Mouse (Mus musculus) testis, postnatal 14 days (tissue): ENCODE measurements around the gene Usp21.
A peak's percentile ranks its signal among the peaks of the same experiment; 100 is the strongest.
"Not testable (repeated sequence)": the region's sequence is repeated elsewhere in the genome, so short reads cannot be mapped to it uniquely, and the experiment has no call there.

Source experiments
- DNase-seq: peaks from one replicate; pipeline ENCODE4 v3.0.0; 2021; ENCODE audit warnings: low spot score

Usp21 gene

DNA sequence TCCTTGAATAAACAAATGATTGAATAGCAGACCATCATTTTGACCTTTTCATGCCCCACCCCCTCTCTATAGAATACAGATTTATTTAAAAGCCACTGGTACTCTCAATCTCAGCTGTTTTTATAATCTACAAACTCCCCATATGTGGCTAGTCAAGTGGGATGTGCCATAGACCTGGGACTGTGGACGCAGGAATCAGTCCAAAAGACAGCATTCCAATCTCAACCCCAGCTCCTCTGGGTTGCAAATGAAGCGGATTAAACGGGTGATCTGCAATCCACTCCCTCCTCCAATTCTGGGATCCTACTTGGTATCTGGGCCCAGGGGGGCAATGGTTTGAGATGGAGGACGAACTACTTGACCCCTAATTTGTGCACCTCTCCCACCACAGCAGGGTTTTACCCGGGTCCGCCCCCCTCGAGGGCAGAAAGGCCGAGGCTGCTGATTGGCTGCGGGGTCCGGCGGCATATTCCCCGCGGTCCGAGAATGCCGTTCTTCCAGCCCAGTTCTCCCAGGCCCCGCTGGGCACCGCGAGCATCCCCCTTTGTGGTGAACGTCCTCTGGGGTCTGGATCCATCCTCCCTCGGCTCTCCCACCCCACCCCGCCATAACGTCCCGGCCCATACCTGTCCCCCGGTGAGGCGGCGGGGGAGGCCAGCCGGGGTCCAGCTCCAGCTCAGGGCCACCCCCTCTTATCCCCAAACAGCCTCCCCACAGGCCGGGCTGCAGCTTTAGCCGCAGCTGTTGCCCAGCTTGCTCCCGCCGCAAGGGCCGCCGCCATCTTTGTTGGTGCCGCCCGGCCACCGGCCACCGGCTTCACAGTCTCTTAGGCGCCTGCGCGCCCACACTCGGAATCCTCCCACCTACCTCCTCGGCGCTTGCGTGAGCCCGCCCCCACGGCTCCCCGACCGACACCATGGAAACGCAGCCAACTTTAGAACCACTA is at the start of gene Usp21:
Usp21 (minus strand) TSS at position 856 of the 946 bp plus-strand sequence.
- DNase-seq: peak; percentile 94

DNA sequence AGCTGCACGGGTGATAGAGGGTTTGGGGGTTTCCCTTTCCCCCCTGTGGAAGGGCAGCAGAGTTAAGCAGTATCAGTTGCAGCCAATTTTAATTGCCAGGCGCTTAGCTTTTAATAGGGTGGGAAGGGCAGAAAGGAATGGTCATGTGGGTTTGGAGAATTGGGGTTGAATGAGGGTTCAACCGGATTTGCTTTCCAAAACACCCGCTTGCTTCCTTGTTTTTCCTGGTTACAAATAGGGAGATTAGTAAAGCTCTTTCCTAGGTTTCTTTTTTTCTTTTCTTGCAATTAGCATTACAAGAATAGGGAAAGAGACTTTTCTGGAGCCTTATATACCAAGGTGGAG is 42.4 kb upstream of the Usp21 start:
- no peak for DNase-seq

DNA sequence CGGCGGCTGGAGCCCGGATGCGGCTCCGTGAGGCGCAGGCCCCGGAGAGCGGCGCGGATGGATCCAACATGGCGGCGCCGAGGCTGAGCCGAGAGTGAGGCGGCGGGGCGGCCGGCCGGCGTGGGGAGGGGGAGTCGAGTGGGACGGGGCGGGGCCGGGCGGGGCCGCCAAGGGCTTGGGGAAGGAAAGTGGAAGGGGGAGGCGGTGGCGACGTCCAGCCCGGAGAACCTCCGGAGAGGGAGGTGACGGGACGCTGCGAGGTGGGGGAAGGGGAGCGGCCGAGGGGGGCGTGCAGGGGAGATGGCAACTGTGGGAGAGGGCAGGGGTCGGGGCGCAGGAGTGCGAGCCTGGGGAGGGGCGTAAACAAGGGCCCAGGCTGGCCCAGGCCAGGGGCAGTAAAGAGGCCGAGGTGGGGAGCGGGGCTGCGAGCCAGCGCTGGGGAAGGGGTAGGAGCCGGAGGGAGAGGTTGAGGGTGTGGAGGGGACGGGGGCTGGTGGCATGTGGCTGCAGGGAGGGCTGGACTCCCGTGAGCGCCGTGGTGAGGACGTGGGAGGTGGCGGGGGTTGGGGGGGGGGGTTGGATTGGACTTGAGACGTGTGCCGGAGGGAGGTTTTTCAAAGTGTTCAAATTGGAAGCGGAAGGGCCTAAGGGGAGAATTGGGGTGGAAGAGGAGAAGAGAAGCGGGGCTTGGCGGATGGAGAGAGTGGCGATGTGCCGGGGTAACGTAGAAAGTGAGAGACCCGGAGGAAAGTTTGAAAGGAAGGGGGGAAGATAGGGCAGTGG is 41.8 kb upstream of the Usp21 start:
- DNase-seq: peak; percentile 83

DNA sequence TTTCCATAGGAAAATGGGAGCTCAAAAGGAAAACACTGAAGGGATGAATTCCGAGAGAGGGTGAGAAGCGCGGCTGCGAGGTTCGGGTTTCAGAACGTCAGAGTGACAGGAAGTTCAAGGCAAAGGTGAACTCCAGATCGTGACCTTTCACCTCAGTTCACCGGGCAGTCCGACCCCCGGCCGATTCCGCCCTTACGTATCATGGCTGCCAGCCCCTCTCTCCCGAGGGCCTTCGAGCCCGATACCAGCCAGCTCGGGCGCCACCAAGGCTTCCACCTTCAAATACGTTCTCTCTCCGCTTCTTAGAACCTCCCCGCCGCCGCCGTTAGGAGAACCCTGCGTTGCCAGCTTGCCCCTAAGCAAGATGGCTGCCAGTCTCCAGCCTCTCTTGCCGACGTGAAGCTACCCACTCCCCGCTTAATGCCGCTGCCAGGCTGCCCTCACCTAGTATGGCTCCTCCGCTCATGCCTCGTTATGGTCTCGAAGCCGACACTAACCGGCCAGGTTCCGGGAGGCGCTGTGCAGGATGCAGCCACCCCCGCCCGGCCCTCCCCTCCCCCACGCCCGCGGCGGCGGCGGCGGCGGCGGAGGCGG is 41.1 kb upstream of the Usp21 start, which contains the start of gene Dedd:
Dedd (plus strand) TSS at position 307 of the 594 bp plus-strand sequence.
- DNase-seq: peak; percentile 94

DNA sequence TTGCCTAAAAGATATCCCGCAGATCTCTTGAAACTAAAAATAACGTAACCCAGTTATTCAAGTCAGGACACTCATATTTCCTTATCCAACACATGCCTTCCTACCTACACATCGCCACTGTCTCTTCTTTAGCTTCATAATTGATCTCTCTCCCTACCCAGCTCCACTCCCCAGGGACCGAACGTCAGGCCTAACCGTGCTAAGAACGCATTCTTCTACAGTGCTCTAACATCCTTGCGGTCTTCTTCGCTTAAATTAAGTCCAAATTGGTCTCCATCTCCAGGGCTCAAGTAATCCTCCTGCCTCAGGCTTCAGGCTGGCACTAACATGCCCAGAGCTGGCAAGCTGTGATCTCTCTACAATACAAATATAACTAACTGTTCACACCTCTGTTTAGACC is 40.5 kb upstream of the Usp21 start:
- DNase-seq: no peak

DNA sequence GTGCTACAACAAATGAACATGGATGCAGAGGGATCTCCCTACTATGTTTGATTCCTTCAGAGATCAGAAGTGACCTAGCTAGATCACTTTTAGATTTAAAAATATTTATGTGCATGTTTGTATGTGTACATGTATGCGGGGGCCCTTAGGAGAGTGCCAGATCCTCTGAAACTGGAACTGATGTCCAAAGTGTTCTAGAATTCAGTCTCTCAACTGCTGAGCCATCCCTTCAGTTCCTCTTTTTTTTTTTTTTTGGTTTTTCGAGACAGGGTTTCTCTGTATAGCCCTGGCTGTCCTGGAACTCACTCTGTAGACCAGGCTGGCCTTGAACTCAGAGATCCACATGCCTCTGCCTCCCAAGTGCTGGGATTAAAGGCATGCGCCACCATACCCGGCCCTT is 38.8 kb upstream of the Usp21 start:
- DNase-seq: not testable (repeated sequence)

DNA sequence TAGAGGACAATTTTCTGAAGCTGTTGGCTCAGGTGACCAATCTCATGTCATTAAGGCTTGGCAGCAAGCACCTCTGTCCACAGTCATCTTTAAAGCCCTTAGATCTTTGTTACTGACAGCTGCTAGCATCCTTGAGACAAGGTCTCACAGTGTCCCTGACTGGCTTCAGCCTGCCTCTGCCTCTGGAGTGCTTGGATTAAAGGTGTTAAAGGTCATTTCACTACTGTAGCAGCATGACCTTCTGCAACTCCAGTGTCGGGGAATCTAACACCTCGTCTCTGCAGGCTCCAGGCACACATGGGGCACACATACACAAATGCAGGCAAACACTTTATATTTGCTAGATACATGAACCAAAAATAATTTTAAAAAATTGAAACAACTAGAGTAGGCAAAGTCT is 37.8 kb upstream of the Usp21 start:
- DNase-seq: no peak

DNA sequence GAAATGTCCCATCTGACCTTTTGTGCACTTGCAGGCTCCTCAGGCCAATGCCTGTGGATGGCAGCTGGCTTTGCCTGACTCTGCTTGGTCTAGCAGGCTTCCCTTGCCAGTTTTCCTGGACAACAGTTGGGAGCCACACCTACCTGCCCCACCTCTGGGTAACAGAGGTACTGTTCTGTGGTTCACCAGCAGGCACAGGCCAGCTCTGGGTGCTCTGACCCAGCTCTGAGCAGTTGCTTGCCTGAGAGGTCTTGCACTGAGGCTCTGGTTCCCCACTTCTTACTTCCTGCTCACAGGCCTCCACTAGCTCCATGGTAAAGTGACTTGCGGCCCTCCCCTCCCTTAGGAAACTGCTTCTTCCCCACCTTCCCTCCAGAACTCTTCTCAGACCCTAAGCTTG is 34.2 kb upstream of the Usp21 start:
- DNase-seq: no peak

DNA sequence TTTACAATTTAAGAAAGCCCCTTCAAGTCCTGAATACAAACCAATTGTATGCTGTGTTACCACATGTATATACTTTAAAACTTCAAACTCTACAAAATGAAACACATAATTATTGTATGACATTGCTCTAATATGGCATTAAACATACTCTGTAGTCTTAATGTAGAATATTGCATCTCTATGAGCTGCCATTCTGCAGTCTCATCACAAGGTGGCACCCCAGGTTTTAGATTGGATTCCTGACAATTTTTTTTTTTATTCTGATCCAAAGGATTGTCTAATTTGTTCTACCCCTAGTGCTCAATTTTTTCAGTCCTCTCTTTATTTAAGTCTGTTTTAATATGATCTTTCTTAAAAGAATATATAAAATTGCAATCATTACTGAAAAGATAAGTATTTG is 33.6 kb upstream of the Usp21 start:
- DNase-seq: no peak

DNA sequence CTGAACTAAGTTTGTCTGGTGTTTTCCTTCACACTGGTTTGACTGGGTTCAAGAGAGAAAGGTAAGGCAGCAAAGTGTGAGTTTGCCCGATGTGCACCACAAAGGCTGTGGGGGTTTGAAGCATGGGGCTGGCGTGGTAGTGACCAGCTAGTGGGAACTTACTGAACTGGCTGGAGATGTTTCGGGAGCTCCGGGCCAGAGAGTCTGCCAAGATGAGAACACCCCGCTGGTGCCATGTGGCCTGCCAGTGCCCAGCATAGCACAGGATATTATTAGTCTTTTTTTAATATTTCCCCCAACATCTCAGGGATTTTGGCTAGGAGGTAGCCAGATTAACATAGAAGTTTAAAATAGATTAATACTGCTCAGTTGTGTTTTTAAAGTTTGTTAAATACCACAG is 32.4 kb upstream of the Usp21 start:
- DNase-seq: no peak

DNA sequence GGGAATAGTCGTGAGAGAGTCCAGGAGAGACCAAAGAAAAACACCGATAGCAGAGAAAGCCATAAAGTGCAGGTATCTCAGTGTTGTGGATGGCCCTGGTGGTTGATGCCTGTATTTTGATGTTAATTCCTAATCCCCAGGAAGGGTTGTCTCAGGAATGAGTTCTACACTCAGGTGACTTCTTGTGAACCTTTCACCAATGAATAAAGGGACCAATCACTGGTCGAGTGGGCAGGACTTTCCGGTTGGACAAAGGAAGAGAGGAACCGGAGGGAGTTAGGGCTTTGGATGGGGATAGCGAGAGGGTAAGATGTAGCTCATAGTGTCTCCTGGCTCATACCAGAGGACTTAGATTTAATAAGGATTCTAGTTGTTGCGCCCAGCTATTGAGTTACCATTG is 32.0 kb upstream of the Usp21 start:
- no peak for DNase-seq

DNA sequence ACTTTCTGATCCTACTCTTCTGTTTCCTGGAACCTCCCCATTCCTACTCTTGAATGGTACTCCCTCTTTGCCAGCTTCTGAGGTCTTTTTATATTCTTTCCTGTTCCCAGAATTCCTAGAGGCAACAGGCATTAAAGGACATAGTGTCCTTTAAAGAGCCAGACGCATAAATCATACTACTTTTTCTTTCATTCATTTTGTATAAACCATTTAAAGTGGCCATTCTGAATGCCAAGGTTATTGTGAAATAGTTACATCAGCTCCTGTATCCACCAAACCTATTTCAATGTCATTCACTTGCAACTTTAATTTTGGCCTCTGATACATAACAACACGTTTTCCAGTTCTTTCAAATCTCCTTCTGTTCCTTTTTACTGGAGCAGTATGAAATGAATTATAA is 21.5 kb upstream of the Usp21 start:
- no peak for DNase-seq

DNA sequence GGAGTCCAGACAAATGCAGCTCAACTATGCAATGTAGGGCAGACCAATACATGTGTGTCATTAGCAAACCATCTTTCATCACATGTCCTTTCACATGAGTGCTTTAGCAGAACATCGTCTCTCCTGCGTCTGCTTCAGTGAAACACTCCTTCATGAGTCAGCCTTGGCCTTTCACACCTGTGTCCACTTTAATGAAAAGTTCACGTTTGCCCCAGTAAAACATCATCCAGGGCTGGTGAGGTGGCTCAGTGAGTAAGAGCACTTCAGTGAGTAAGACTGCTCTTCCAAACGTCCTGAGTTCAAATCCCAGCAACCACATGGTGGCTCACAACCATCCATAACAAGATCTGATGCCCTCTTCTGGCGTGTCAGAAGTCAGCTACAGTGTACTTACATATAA is 18.4 kb upstream of the Usp21 start:
- DNase-seq: not testable (repeated sequence)

DNA sequence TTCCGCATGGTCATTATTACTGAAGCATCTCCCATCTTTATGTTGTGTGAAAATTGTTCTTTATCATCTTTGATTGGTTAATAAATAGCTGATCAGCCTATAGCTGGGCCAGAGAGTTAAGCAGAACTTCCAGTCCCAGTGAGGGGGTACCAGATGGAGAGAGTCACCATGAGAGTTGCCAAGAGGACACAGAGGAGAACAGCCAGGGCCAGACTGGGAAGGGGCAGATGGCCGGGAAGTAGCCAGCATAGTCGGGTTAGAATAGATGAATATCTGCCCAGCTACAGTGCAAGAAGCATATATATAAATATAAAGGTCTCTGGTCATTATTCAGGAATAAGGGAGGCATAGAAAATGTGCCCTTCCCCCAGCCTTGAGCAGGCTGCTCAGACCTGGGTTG is 10.4 kb upstream of the Usp21 start:
- DNase-seq: no peak

DNA sequence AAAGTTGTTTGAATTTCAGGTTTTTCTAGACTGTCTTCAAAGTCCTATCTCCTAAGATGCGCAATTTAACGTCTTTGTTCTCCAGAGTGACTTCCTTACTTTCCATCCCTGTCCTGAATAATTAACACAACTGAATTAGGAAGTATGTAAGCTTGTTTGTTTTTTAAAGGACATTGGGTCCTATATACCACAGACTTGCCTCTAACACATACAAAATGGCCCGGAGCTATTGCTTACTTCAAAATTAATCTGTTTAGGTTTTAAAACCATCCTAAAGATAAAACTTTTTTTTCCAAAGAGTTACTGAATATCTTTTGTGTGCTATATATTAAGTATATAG is 7.2 kb upstream of the Usp21 start:
- no peak for DNase-seq

DNA sequence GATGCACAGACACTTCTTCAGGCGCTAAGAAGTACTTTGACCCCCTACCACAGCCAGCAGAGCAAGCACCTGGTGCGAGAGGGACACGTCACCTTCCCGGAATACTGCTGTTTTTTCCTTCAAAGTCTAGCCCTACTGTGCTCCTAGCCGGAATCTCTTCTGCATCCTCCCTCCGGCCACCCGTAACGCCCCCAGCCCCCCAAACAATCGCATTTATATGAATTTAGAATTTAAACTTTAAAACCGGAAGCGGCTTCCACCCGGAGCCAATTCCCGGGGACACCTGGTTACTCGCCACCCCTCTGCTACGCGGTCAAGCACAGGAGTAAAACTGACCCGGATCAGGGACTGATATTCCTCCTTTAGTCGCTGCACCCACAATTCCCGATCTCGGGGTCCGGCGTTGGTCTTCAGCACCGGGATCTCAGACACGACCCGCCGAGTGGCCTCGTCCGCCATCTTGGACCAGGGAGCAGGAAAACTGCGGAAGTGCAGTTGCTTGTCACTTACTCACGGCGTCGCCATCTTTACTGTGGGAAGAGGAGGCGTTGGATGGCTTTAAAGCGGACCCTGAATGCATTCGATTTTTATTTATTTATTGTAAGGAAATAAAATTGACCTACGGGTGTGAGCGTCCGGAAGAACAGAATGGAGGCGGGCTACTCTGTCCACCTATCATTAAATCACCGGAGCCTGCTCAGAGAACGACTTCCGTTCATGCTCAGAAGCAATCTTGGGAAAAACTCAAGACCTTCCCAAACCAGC is 6.7 kb upstream of the Usp21 start, which contains the start of gene Ufc1:
Ufc1 (minus strand) TSS at position 727 of the 765 bp plus-strand sequence.
- DNase-seq: peak; percentile 86

DNA sequence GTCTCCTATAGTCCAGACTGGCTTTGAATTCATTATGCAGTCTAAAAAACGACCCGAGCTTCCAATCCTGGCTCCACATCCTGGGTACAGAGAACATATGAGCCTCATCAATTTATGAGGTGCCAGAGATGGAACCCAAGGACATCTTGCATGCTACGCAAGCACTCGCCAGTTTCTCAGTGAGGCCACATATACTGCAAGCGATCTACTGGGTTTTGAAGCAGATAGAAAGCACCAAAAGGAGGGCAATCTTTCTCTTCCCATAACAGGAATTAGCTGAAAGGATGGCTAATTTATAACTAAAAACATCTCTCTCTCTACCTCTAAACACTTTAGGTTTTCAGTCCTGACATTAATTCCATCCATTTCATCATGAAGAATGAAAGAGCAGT is 6.1 kb upstream of the Usp21 start:
- DNase-seq: no peak

DNA sequence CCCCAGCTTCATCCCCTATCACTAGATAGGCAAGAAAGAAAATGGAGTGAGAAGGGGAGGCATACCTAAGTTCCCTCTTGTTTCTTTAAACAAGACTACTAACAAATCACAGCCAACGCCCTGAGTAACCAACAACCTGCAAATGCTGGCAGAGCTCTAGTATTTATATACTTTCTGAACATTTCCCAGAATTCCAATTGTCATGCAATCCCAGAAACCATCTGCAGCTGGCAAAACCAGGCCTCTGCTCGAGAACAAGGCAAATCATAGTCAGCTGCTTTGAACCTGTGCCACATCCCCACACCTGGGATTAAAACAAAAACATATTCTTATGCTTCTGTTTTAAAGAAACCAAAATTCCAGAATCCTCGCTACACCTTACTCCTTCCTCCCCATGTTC is 5.6 kb upstream of the Usp21 start:
- DNase-seq: no peak

DNA sequence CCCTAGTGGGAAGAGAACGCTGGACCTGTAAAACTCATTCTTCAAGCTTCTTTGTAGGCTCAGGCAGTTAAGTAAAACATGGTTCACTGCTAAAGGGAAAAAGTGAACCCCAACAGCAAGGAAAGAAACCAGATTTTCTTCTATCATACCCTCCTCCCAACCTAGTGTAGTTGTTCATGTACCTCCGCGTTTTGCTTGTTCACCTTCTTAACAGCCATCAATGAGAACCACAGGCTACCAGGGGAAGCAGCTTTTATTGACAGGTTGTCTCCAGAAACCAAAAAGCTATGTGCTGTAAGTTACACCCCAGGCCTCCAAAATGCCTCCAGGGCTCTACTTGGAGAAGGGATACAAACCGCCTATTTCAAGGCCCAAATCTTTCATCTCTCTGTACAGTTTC is 537 bp upstream of the Usp21 start:
- no peak for DNase-seq

DNA sequence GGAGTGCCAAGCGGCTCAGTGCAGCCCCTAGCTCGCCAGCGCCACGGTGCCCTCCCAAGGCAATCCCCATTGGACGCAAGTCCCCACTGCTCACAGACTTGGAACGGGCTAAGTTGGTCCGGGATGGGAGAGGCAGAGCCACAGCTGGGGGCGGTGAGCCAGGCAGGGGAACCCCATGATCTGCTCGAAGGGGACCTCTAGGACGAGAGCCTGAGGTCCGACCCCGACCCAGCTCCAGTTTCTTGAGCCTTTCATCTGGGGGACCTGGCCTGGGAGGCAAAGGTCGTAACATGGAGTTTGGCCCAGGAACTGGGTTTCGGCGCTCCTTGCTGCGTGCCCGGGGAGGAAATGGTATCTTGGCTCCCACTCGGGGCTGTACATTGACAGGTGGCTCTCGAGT is 1.3 kb downstream of the Usp21 start:
- peak; percentile 19 for DNase-seq

DNA sequence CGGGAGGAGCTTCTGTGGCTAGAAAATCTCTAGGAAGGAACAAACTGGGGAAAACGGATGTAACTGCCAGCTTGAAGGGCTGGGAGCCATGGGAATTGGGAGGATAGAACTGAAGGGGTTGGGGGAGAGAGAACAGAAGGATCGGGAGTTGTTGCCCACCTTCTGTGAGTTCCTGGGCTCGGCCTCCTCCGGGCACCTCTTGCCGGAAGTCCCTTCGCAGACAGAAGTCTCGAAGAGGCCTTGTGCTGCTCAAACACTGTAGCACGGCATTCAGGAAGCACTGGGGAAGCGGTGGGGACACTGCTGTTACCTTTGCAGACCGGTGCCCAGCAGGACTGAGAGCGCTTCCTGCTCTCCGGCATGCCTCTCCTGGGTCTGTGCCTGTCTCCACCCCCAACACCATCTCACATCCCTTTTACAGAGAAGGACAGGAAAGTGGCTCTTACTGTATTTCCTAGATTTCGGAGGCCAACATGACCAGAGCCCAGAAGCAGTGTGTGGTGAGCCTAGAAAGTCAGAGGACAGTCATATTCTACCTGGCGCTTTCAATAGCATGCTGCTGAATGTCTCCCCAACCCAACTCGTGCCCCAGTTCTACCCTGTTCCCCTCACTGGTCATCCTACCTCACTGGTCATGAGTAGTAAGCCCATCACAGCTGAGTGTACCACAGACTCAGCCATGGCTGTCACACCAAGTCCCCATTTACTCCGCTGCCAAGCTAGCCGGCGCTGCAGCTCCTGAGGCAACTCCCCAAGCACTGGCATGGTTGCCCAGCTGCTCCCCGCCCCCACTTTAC is 2.5 kb downstream of the Usp21 start:
- no peak for DNase-seq
